Mouse (Mus musculus) neural tube, embryonic 12.5 days (tissue): ENCODE measurements around the gene Flna. TPM values are rescaled to one million over a fixed set of nuclear protein-coding genes. Genes with fewer than 3 reads are reported as not detected.
"Not testable (repeated sequence)": the region's sequence is repeated elsewhere in the genome, so short reads cannot be mapped to it uniquely, and the experiment has no call there.

Source experiments
- ATAC-seq: fragments of 200-750 bp; cut with Nextera tagmentation; 2 replicates; pipeline ENCODE4 v1.8.0; 2017; ENCODE audit warnings: low read depth, mild to moderate bottlenecking, moderate TSS enrichment, moderate library complexity; ENCODE audit not compliant: low FRiP score
- H3K27ac ChIP-seq: fragments of 300-500 bp; sonication (generic); 2 replicates; pipeline ENCODE4 v1.5.1; 2016
- H3K27me3 ChIP-seq: fragments of 300-500 bp; sonication (generic); replicated peaks from 2 replicates; pipeline ENCODE4 v1.6.1; 2016; ENCODE audit warnings: mild to moderate bottlenecking
- H3K36me3 ChIP-seq: fragments of 300-500 bp; sonication (generic); 2 replicates; pipeline ENCODE4 v1.6.1; 2016; ENCODE audit warnings: mild to moderate bottlenecking
- H3K4me1 ChIP-seq: fragments of 300-500 bp; sonication (generic); 2 replicates; pipeline ENCODE4 v1.6.1; 2016
- H3K4me2 ChIP-seq: fragments of 300-500 bp; sonication (generic); replicated peaks from 2 replicates; pipeline ENCODE4 v1.6.1; 2016; ENCODE audit warnings: mild to moderate bottlenecking
- H3K4me3 ChIP-seq: fragments of 300-500 bp; sonication (generic); 2 replicates; pipeline ENCODE4 v1.5.1; 2016
- H3K9ac ChIP-seq: fragments of 300-500 bp; sonication (generic); 2 replicates; pipeline ENCODE4 v1.6.1; 2016; ENCODE audit warnings: mild to moderate bottlenecking
- H3K9me3 ChIP-seq: fragments of 300-500 bp; sonication (generic); 2 replicates; pipeline ENCODE4 v1.6.1; 2016; ENCODE audit warnings: mild to moderate bottlenecking
- WGBS: fragments of 180-500 bp; shearing (Covaris S2); methylation state at CpG from one replicate; pipeline ENCODE4 v1.1.7; 2016; 5-methylcytosine and 5-hydroxymethylcytosine counted together
- polyA plus RNA-seq: library from polyadenylated mRNA; unstranded; fragments of >200 nt; fragmentation: Nextera tagmentation; extraction: Ambion mirVana; gene quantifications from 2 replicates; pipeline ENCODE4 v1.2.1, GENCODE M21; 2016

Gene Flna
- polyA plus RNA-seq, 1 experiment from 2014 or later = 170 TPM

- H3K4me1 ChIP-seq = peaks cover 7% of the 10 kb centered on the region; the same call in 1 of the 2 replicates
- peak overlapping the region; percentile 56 for H3K4me3 ChIP-seq
- ATAC-seq = peak; percentile 22; the same call in 1 of the 2 replicates
- peaks cover 35% of the 10 kb centered on the region for H3K36me3 ChIP-seq
- H3K27ac ChIP-seq = no peak overlapping the region
- WGBS = 49% methylated on average over 3 of the region's 3 CpGs
- H3K4me2 ChIP-seq = peak overlapping the region; percentile 66
- peak overlapping the region; percentile 76; the same call in 1 of the 2 replicates for H3K9ac ChIP-seq
- H3K27me3 ChIP-seq = no peaks in the 10 kb centered on the region
- no peaks in the 10 kb centered on the region for H3K9me3 ChIP-seq
Observed at GRCm38 (mm10) chrX:74244614-74245083, 5.0 kb downstream of the Flna start.

GRCm38 (mm10) chrX:74243807-74244206, 5.8 kb downstream of the Flna start:
- Histone ChIP-seq H3K36me3 (peaks cover 42% of the 10 kb centered on the region), H3K4me2 (peak overlapping the region; percentile 66), H3K27me3 (no peaks in the 10 kb centered on the region), H3K27ac (no peak overlapping the region), H3K4me1 (peaks cover 7% of the 10 kb centered on the region; the same call in 1 of the 2 replicates), H3K9me3 (no peaks in the 10 kb centered on the region), H3K9ac (peak overlapping the region; percentile 36), H3K4me3 (peak overlapping the region; percentile 56)
- no peak for ATAC-seq
- WGBS = 69% methylated on average over 3 of the region's 3 CpGs

- Histone ChIP-seq H3K9ac (0 out of 2 replicates have a peak overlapping the region, but pooled peaks have one; percentile 36), H3K4me3 (peak overlapping the region; percentile 56; the same call in 1 of the 2 replicates), H3K4me2 (peak overlapping the region; percentile 66), H3K36me3 (peaks cover 46% of the 10 kb centered on the region), H3K9me3 (no peaks in the 10 kb centered on the region), H3K27ac (no peak overlapping the region), H3K4me1 (peaks cover 7% of the 10 kb centered on the region; the same call in 1 of the 2 replicates), H3K27me3 (no peaks in the 10 kb centered on the region)
- 91% methylated on average over 2 of the region's 2 CpGs for WGBS
- ATAC-seq = no peak
Observed at GRCm38 (mm10) chrX:74243396-74243795, 6.2 kb downstream of the Flna start.

- Histone ChIP-seq H3K27ac (no peak overlapping the region), H3K4me3 (no peak overlapping the region; the same call in 1 of the 2 replicates), H3K9ac (no peak overlapping the region), H3K4me1 (peaks cover 7% of the 10 kb centered on the region; the same call in 1 of the 2 replicates), H3K27me3 (no peaks in the 10 kb centered on the region), H3K4me2 (no peak overlapping the region), H3K36me3 (peaks cover 73% of the 10 kb centered on the region), H3K9me3 (no peaks in the 10 kb centered on the region)
- 88% methylated on average over 4 of the region's 4 CpGs for WGBS
- no peak for ATAC-seq
Observed at GRCm38 (mm10) chrX:74240332-74240731, 9.3 kb downstream of the Flna start.

- H3K9ac ChIP-seq = no peak overlapping the region
- no peaks in the 10 kb centered on the region for H3K27me3 ChIP-seq
- no peak for ATAC-seq
- H3K36me3 ChIP-seq = peaks cover 95% of the 10 kb centered on the region
- no peaks in the 10 kb centered on the region for H3K9me3 ChIP-seq
- H3K27ac ChIP-seq = no peak overlapping the region
- WGBS = 96% methylated on average over 5 of the region's 5 CpGs
- H3K4me1 ChIP-seq = no peaks in the 10 kb centered on the region
- H3K4me2 ChIP-seq = no peak overlapping the region
- H3K4me3 ChIP-seq = no peak overlapping the region
Observed at GRCm38 (mm10) chrX:74233196-74233595, 16.4 kb downstream of the Flna start.

GRCm38 (mm10) chrX:74230038-74230437, 19.6 kb downstream of the Flna start:
- Histone ChIP-seq H3K27me3 (no peaks in the 10 kb centered on the region), H3K4me2 (no peak overlapping the region), H3K9me3 (no peaks in the 10 kb centered on the region), H3K4me1 (no peaks in the 10 kb centered on the region), H3K4me3 (no peak overlapping the region), H3K27ac (no peak overlapping the region), H3K36me3 (peaks cover 99% of the 10 kb centered on the region), H3K9ac (no peak overlapping the region)
- 69% methylated on average over 1 of the region's 1 CpGs for WGBS
- ATAC-seq = no peak

- not testable (repeated sequence) for H3K4me1 ChIP-seq, H3K27me3 ChIP-seq, ATAC-seq, H3K4me2 ChIP-seq, H3K27ac ChIP-seq, H3K9me3 ChIP-seq, H3K4me3 ChIP-seq, H3K9ac ChIP-seq
- WGBS = 50% methylated on average over 1 of the region's 1 CpGs
- H3K36me3 ChIP-seq = peaks cover 25% of the 10 kb centered on the region
Observed at GRCm38 (mm10) chrX:74220099-74220498, 29.5 kb downstream of the Flna start.

GRCm38 (mm10) chrX:74219449-74219848, 30.2 kb downstream of the Flna start:
- Histone ChIP-seq H3K27ac (no peak overlapping the region), H3K9me3 (no peaks in the 10 kb centered on the region), H3K4me1 (no peaks in the 10 kb centered on the region), H3K4me3 (no peak overlapping the region), H3K4me2 (no peak overlapping the region), H3K9ac (no peak overlapping the region), H3K36me3 (peaks cover 19% of the 10 kb centered on the region), H3K27me3 (no peaks in the 10 kb centered on the region)
- 60% methylated on average over 13 of the region's 13 CpGs for WGBS
- no peak for ATAC-seq

- no peak overlapping the region for H3K9ac ChIP-seq
- no peaks in the 10 kb centered on the region for H3K27me3 ChIP-seq
- no peak overlapping the region for H3K4me2 ChIP-seq
- WGBS = 92% methylated on average over 4 of the region's 4 CpGs
- H3K9me3 ChIP-seq = no peaks in the 10 kb centered on the region
- no peak overlapping the region for H3K4me3 ChIP-seq
- no peak for ATAC-seq
- H3K36me3 ChIP-seq = peaks cover 11% of the 10 kb centered on the region
- no peak overlapping the region for H3K27ac ChIP-seq
- H3K4me1 ChIP-seq = no peaks in the 10 kb centered on the region
Observed at GRCm38 (mm10) chrX:74218496-74218895, 31.1 kb downstream of the Flna start.

- H3K4me3 ChIP-seq = no peak overlapping the region
- H3K4me1 ChIP-seq = no peaks in the 10 kb centered on the region
- H3K36me3 ChIP-seq = no peaks in the 10 kb centered on the region
- no peaks in the 10 kb centered on the region for H3K27me3 ChIP-seq
- no peak overlapping the region for H3K9ac ChIP-seq
- H3K9me3 ChIP-seq = no peaks in the 10 kb centered on the region
- 85% methylated on average over 2 of the region's 2 CpGs for WGBS
- H3K4me2 ChIP-seq = no peak overlapping the region
- no peak for ATAC-seq
- no peak overlapping the region for H3K27ac ChIP-seq
Observed at GRCm38 (mm10) chrX:74203556-74203955, 46.1 kb downstream of the Flna start.

GRCm38 (mm10) chrX:74176959-74177358, 72.7 kb downstream of the Flna start, which contains the start of gene Tktl1:
Gene Tktl1 (plus strand): TSS chrX:74177259.
- no peaks in the 10 kb centered on the region for H3K9me3 ChIP-seq
- H3K4me3 ChIP-seq = no peak within 1 kb of the TSS
- H3K36me3 ChIP-seq = no peaks in the 10 kb centered on the region
- no peak within 1 kb of the TSS for H3K27ac ChIP-seq
- H3K4me1 ChIP-seq = no peaks in the 10 kb centered on the region
- 90% methylated on average over 17 of the region's 17 CpGs for WGBS
- H3K27me3 ChIP-seq = no peaks in the 10 kb centered on the region
- no peak for ATAC-seq
- H3K9ac ChIP-seq = no peak within 1 kb of the TSS
- H3K4me2 ChIP-seq = no peak within 1 kb of the TSS
